Mouse (Mus musculus): ENCODE measurements at regions not wholly inside any gene's neighbourhood (a gene's known extent, or its start where the extent isn't known, plus 50 kb on each side); places are given as distances from the start of the nearest gene placed in this dataset.

GRCm38 (mm10) chr16:71944846-71945245, 363.3 kb upstream of the Robo1 start:
- DNase-seq (ENCODE audit: inconsistent age in 2 of 2, low spot score in 1 of 2) = no peak

- DNase-seq (ENCODE audit: inconsistent age in 2 of 2, low spot score in 1 of 2) = no peak
These were observed 355.2 kb upstream of the Robo1 start for GRCm38 (mm10) chr16:71952879-71953406.

GRCm38 (mm10) chr16:71963579-71963978, 344.5 kb upstream of the Robo1 start:
- DNase-seq (ENCODE audit: inconsistent age in 2 of 2, low spot score in 1 of 2) = peak in 1 of 2 experiments; percentile 22

- DNase-seq (ENCODE audit: inconsistent age in 2 of 2, low spot score in 1 of 2) = no peak
These were observed 334.3 kb upstream of the Robo1 start for GRCm38 (mm10) chr16:71973811-71974210.

GRCm38 (mm10) chr16:71997634-71998278, 310.4 kb upstream of the Robo1 start:
- no peak for DNase-seq (ENCODE audit: inconsistent age in 2 of 2, low spot score in 1 of 2)

GRCm38 (mm10) chr16:72027404-72028215, 280.5 kb upstream of the Robo1 start:
- DNase-seq (ENCODE audit: inconsistent age in 2 of 2, low spot score in 1 of 2) = peak in 1 of 2 experiments; percentile 21

GRCm38 (mm10) chr16:72028216-72028610, 279.9 kb upstream of the Robo1 start:
- DNase-seq (ENCODE audit: inconsistent age in 2 of 2, low spot score in 1 of 2) = no peak

GRCm38 (mm10) chr16:72028798-72029197, 279.3 kb upstream of the Robo1 start:
- peak in 1 of 2 experiments; percentile 31 for DNase-seq (ENCODE audit: inconsistent age in 2 of 2, low spot score in 1 of 2)

- no peak for DNase-seq (ENCODE audit: inconsistent age in 2 of 2, low spot score in 1 of 2)
These were observed 278.8 kb upstream of the Robo1 start for GRCm38 (mm10) chr16:72029273-72029672.

GRCm38 (mm10) chr16:72068254-72068653, 239.9 kb upstream of the Robo1 start:
- DNase-seq (ENCODE audit: inconsistent age in 2 of 2, low spot score in 1 of 2) = no peak

- peak in 1 of 2 experiments; percentile 5 for DNase-seq (ENCODE audit: inconsistent age in 2 of 2, low spot score in 1 of 2)
These were observed 238.5 kb upstream of the Robo1 start for GRCm38 (mm10) chr16:72069581-72069980.

GRCm38 (mm10) chr16:72071756-72072471, 236.2 kb upstream of the Robo1 start:
- peak in 1 of 2 experiments; percentile 8 for DNase-seq (ENCODE audit: inconsistent age in 2 of 2, low spot score in 1 of 2)

- DNase-seq (ENCODE audit: inconsistent age in 2 of 2, low spot score in 1 of 2) = no peak
These were observed 222.9 kb upstream of the Robo1 start for GRCm38 (mm10) chr16:72085181-72085580.

GRCm38 (mm10) chr16:72088053-72088452, 220.1 kb upstream of the Robo1 start:
- DNase-seq (ENCODE audit: inconsistent age in 2 of 2, low spot score in 1 of 2) = no peak

- no peak for DNase-seq (ENCODE audit: inconsistent age in 2 of 2, low spot score in 1 of 2)
These were observed 219.2 kb upstream of the Robo1 start for GRCm38 (mm10) chr16:72088916-72089315.

All from adrenal gland, adult (tissue).